Mouse (Mus musculus): ENCODE results near the gene Mapk8ip1. TPM values are rescaled to one million over a fixed set of nuclear protein-coding genes. Genes with fewer than 3 reads are reported as not detected.

Mapk8ip1 gene
- total RNA-seq (2017): not detected in 2 replicates

DNA sequence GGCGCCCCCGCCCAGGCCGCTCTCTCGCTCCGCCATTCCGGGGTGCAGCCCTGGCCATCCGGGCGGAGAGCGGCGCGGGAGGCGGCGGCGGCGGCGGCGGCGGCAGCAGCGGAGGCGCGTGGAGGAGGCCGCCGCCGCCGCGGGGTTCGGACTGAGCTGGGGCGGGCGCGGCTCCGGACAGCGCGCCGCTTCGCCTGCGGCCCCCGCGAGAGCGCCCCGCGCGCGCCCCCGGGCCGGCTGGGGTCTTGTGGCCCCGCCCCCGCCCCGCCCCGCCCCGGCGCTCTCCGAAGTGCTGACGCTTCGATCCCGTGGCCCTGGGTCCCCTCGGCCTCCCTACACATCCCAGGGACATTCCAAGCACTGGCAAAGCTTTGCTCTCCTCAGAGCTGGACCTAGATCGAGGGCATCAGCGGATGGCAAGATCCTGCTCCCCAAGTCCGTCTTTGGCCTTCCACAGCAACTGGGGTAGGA, at the start of gene Mapk8ip1:
TSS of gene Mapk8ip1 (minus strand) at position 173 of the 471 bp plus-strand sequence.
- no peak for ATAC-seq (ENCODE audit: extremely low read depth, insufficient number of reproducible peaks, low FRiP score, poor library complexity, severe bottlenecking)

GRCm38 (mm10) chr2:92447121-92447740, 46.2 kb upstream of the Mapk8ip1 start:
- ATAC-seq (ENCODE audit: extremely low read depth, insufficient number of reproducible peaks, low FRiP score, poor library complexity, severe bottlenecking): no peak

GRCm38 (mm10) chr2:92446656-92447055, 45.6 kb upstream of the Mapk8ip1 start:
- ATAC-seq (ENCODE audit: extremely low read depth, insufficient number of reproducible peaks, low FRiP score, poor library complexity, severe bottlenecking): no peak

DNA sequence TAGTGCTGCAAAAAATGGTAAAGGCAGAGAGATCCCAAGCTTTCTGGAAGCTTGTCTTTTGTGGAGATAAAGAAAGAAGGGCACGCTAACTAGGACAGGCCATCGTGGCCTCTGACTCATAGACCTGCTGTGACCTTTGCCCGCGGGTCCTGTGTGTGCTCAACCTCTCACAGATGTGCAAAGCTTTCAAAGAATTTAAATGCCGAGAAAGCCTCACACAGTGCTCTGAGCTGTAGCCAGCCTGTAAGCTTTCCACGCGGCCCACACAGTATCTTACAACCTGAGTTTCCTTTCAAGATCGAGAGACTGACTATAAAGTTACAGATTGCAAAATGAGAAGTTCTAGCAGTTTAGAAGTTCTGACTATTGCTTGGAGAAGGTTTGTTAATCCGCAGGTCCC, 44.8 kb upstream of the Mapk8ip1 start:
- ATAC-seq (ENCODE audit: extremely low read depth, insufficient number of reproducible peaks, low FRiP score, poor library complexity, severe bottlenecking): no peak

DNA sequence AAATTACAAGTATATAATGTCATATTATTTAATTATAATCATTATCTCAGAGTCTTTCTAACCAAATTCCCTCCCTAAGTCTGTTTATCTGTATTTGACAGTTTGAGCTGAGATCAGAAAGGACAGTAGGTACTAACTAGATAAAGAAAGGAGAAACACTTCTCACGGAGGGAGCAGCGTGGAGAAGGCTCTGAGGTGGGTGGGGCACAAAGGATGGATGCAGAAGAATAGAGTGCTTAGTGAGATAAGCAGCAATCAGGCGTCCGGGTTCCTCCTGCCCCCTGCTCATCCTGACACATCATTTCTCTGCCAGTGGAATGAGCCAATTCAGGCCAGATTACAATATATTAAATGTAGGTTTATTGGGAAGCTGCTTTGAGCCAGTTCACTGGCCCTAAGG, 43.3 kb upstream of the Mapk8ip1 start:
- ATAC-seq (ENCODE audit: extremely low read depth, insufficient number of reproducible peaks, low FRiP score, poor library complexity, severe bottlenecking): no peak

DNA sequence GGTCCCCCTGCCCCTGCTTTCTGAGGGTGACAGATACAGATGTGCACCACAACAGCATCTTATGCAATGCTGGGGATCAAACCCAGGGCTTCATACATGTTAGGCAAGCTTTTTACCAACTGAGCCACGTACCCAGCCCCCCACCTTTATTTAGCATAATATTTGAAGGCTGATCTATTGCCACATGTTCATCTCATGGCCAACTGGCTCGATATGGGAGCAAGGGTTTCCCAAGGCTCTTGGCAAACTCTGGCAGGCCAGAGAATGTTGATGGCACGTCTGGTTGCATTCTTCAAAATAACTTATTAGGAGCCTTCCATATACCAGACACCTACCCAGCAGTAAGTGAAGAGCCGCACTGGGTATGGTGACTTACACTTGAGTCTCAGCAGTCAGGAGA, 42.2 kb upstream of the Mapk8ip1 start:
- no peak for ATAC-seq (ENCODE audit: extremely low read depth, insufficient number of reproducible peaks, low FRiP score, poor library complexity, severe bottlenecking)

GRCm38 (mm10) chr2:92442419-92443001, 41.4 kb upstream of the Mapk8ip1 start:
- ATAC-seq (ENCODE audit: extremely low read depth, insufficient number of reproducible peaks, low FRiP score, poor library complexity, severe bottlenecking): no peak

- no peak for ATAC-seq (ENCODE audit: extremely low read depth, insufficient number of reproducible peaks, low FRiP score, poor library complexity, severe bottlenecking)
These were observed 39.4 kb upstream of the Mapk8ip1 start for GRCm38 (mm10) chr2:92440432-92440831.

DNA sequence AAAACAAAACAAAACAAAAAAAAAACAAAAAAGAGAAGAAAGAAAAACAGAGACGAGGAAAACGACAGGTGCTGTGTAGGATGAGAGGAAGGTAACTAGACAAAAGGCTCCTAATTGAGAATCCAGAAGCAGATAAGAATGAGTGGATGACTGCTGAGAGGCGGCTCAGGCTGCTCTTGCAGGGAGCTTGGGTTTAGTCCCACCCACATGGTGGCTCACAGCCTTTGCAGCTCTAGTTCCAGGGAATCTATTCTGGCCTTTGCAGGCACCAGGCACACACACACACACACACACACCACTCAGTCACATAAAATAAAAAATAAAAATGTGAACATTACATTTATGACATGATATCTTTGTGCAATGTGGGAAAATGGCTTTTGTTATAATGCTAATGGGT, 37.5 kb upstream of the Mapk8ip1 start:
- ATAC-seq (ENCODE audit: extremely low read depth, insufficient number of reproducible peaks, low FRiP score, poor library complexity, severe bottlenecking): no peak

DNA sequence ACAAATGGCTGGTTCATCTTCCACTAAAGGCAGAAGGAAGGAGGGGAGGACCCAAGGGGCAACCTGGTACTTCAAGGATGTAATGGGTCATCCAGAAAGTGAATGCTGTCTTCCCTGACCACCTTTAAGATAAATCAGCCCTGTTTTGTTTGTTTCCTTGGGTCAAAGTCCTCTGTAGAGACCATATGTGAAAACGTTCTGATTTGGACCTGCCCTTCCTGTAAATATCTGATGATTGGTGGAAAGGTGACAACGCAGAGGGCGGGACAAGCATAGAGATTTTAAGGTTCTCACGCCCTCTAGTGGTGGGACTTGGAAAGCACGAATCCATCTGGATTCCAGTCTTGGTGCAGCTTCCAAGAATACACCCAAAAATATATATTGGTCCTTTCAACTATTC, 36.8 kb upstream of the Mapk8ip1 start:
- ATAC-seq (ENCODE audit: extremely low read depth, insufficient number of reproducible peaks, low FRiP score, poor library complexity, severe bottlenecking): peak; percentile 47; the same call in 1 of the 2 replicates

DNA sequence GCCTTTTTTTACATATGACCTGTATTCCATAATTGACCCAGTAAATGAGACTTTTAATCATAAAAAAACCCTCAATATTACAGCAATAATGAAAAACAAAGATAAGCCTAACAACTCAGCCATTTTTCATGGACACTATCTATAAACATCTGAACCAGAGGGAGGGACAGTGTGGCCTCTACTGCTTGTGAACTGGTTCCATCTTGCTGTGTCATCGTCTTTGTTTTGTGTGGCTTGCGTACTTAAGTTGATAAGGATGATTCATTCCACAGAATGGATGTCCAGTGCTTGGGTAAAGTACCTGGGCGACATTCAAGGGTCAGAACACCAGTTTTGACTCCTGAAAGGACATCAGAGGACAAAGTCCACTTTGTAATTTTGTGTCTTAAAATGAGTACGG, 36.3 kb upstream of the Mapk8ip1 start:
- no peak for ATAC-seq (ENCODE audit: extremely low read depth, insufficient number of reproducible peaks, low FRiP score, poor library complexity, severe bottlenecking)

DNA sequence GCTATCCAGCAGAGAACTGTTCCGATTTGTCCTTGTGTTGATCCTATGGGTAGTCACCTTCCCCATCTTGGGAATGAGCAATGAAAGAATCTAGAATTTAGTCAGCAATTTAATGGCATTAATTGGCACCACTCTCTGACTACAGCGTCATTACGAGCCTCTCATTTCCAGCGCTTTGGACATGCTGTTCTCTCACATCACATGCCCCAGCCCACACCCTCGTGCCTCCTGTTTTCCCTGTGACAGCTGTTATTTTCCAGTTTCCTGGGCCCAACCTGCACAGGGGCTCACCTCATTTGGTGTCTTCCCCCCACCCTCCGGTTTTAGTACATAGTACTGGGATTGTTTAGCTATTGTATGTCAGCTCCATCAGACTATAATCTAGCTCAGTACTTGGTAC, 34.0 kb upstream of the Mapk8ip1 start:
- no peak for ATAC-seq (ENCODE audit: extremely low read depth, insufficient number of reproducible peaks, low FRiP score, poor library complexity, severe bottlenecking)

DNA sequence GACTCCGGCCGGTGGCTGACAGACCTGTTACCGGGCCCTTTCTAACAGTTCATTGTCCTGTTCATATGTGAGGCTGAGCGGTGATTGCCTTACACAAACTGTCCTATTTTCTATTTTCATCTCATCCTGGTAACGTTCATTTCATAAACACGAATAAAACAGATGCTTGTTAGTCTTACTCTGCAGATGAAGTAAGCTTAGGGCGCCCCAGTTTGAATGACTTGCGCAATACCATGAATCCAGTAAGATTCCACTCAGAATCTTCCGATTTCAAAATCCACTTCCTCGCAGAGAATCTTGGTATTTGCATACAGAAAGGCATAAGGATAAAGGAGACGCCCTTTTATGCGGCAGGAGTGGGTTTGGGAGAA, 33.3 kb upstream of the Mapk8ip1 start:
- no peak for ATAC-seq (ENCODE audit: extremely low read depth, insufficient number of reproducible peaks, low FRiP score, poor library complexity, severe bottlenecking)

DNA sequence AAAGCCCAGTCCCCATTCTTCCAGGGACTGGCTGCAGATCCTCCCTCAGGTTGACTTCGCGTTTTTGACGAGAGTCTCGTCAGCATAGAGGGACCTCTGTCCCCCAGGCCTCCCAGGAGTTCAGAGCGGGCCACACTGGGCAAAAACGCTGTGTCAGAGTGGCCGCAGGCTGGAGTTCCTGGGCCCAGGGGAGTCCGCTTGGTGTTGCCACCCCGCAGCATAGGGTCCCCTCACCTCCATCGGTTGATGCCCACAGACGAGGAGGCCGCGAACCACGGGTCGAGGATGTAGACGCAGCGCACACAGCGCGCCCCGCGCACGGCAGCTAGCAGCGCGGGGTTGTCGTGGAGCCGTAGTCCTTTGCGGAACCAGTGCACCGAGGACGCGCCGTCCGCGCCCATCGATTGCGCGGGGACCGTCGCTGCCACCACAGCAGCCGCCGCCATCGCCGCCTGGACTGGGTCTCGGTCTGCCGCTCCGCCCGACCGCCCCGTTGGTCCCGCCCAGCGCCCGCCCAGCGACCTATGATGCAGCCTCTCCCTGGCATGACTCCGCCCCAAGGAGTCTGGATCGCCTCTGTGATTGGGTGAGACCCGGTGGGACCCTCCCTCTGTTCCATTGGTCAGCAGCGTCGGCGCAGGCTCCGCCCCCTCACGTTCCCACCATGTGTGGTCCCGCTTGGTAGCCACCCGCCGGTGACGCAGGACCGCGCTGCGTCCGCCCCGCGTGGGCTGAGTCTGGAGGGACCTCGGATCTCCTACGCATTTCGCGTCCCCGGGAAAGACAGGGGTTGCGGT, 32.7 kb upstream of the Mapk8ip1 start, which contains the start of gene Cry2:
TSS of gene Cry2 (minus strand) at position 466 of the 797 bp plus-strand sequence.
- peak; percentile 97 for ATAC-seq (ENCODE audit: extremely low read depth, insufficient number of reproducible peaks, low FRiP score, poor library complexity, severe bottlenecking)

GRCm38 (mm10) chr2:92432299-92433295, 31.5 kb upstream of the Mapk8ip1 start:
- no peak for ATAC-seq (ENCODE audit: extremely low read depth, insufficient number of reproducible peaks, low FRiP score, poor library complexity, severe bottlenecking)

GRCm38 (mm10) chr2:92431611-92432179, 30.6 kb upstream of the Mapk8ip1 start:
- no peak for ATAC-seq (ENCODE audit: extremely low read depth, insufficient number of reproducible peaks, low FRiP score, poor library complexity, severe bottlenecking)

DNA sequence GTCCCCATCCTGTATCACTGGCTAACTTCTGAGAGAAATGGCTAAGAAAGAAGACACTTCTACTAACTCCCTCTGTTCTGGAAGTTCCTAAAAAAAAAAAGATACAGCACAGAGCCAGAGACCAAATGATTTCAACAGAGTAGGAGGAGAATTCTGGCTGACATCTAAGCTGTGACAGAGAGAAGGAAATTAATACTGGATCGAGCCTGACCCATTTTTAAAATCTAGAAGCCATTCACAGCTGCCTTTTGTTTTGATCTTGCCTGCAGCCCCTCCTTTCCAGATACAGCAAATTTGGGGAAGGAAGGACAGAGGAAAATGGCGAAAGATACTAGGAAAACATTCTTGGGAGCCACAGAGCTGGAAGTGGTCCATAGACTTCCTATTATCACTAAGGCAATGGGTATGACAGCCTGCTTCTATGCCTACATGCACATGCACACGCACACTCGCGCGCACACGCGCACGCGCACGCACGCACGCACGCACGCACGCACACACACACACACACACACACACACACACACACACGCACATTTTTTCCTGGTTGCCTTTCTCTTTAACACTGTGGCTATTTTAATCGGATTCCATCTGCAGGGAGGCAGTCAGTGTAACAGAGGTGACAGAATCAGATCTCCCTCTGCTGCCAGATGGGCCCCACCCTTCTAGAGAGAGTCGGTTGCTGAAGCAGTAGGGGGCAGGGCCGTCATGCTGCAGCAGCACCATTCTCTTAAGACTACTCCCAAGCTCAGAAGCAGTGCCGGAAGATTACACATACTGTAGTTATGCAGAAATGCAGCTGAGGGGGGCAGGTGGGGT, 29.9 kb upstream of the Mapk8ip1 start:
- no peak for ATAC-seq (ENCODE audit: extremely low read depth, insufficient number of reproducible peaks, low FRiP score, poor library complexity, severe bottlenecking)

DNA sequence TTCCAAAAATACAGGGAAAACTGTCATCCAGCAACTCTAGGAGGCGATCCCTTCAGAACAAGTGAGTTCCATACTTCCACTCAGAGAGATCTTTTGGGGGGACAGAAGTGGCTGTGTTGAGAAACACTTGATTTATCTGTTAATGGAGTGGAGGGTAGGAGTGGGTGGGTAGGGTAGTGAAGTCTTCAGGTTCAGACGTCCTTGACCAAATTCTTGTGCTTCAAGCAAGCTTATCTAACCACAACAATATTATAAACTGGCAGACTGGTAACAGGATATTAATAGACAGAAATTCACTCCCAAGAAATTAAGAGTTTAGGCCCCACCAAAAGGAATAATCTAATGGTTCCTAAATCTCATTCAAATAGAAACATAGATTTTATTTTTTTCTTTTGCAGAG, 29.0 kb upstream of the Mapk8ip1 start:
- ATAC-seq (ENCODE audit: extremely low read depth, insufficient number of reproducible peaks, low FRiP score, poor library complexity, severe bottlenecking): no peak
